Mouse (Mus musculus): ENCODE data around the gene Vcan. TPM values are rescaled to one million over a fixed set of nuclear protein-coding genes. Genes with fewer than 3 reads are reported as not detected.

Vcan gene
- polyA plus RNA-seq, 1 experiment from 2014 or later = 120 TPM

DNA sequence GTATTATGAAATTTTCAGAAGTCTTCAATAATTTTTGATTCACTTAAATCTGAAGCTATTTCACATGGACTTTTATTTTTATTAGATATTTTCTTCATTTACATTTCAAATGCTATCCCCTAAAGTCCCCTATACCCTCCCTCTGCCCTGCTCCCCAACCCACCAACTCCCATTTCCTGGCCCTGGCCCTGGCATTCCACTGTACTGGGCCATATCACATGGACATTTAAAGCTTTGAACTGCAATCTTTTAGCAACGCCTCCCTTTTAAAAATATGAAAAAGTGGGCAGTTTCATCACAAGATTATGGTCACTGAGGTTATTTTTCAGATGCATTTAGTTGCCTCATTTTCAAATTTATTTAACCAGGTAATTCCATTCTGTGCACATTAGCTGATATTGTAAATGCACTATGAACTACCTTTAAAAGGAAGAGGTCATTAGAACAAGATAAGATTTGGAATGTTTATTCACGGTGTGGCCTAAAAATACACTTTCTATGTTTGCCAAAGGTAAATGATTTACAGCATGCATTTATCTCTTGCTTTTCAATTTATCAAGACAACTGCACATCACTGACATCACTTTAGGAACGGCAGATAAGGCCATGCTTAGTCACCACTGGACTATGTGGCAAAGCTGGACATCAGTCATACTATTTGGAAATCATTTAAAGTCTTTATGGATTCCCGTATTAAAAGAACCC, 32.7 kb downstream of the Vcan start:
- no peak overlapping the region for H3K4me2 ChIP-seq (replicated peaks)
- H3K4me3 ChIP-seq = no peak overlapping the region
- ATAC-seq (ENCODE audit: insufficient number of reproducible peaks, insufficient read depth, low FRiP score, low TSS enrichment) = no peak
- H3K4me1 ChIP-seq = no peaks in the 10 kb centered on the region
- no peaks in the 10 kb centered on the region for H3K9me3 ChIP-seq
- no peaks in the 10 kb centered on the region for H3K27me3 ChIP-seq
- WGBS = 83% methylated on average over 4 of the region's 4 CpGs
- H3K9ac ChIP-seq = no peak overlapping the region
- H3K36me3 ChIP-seq = peaks cover 30% of the 10 kb centered on the region
- no peak overlapping the region for H3K27ac ChIP-seq

DNA sequence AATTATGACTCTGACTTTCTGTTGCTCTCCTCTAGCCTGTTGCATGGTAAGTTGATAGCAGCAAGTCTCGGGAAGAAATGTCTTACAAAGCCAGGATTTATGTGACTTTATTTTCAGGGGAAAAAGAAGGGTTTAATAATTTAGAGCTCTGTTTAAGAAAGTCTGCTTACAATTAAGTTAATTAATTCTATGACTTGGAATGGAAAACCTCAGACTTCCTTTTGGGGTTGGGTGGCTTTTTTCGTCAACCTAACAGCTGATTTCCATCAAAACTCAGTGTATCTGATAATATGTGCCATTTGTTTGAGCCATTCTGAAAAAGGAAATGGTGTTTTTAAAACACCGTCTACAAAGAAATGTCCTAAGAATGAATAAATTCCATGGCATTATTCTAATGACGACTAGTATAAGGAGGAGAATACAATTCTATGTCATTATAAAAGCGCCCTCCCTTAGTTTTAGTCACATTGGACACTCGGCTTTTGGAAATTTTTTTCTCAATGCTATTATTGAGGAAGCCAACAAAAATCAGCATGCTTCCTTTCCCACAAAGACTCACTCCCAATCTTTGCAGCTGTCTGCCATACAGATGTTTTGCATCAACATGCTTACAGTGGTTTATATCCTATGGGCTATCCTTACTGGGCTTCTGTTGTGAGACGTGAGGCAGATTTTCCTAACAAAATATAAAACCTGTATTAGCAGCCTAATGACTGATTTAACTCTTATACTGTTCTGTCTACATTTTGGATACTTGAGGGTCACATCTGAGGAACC, 34.0 kb downstream of the Vcan start:
- Histone ChIP-seq H3K9ac (no peak overlapping the region), H3K4me3 (no peak overlapping the region), H3K36me3 (peaks cover 37% of the 10 kb centered on the region), H3K4me1 (no peaks in the 10 kb centered on the region), H3K27ac (peak overlapping the region; percentile 60; the same call in 1 of the 2 replicates), H3K9me3 (no peaks in the 10 kb centered on the region), H3K4me2 (replicated peaks) (no peak overlapping the region), H3K27me3 (no peaks in the 10 kb centered on the region)
- ATAC-seq (ENCODE audit: insufficient number of reproducible peaks, insufficient read depth, low FRiP score, low TSS enrichment) = no peak
- 32% methylated on average over 7 of the region's 7 CpGs for WGBS

DNA sequence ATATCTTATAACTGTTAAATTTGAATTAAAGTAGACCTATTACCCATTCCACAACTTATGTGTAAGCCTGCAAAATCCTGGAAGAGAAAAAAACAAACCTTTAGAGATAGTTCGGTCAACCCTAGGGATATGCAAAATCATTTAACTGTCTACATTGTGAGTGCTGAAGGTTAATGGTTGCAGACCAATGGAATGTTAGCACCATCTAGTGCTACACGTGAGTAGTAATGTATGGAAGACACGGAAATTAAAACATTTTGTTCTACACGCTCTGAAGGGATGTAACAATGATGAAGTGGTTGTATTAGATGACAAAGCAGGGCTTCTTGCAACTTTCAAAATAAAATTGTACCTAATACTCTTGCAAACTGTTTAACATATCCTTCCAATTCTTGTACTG, 39.9 kb downstream of the Vcan start:
- H3K27ac ChIP-seq = no peak overlapping the region
- H3K4me2 ChIP-seq (replicated peaks) = no peak overlapping the region
- no peaks in the 10 kb centered on the region for H3K4me1 ChIP-seq
- H3K9ac ChIP-seq = no peak overlapping the region
- H3K36me3 ChIP-seq = peaks cover 68% of the 10 kb centered on the region
- H3K27me3 ChIP-seq = no peaks in the 10 kb centered on the region
- no peak overlapping the region for H3K4me3 ChIP-seq
- no peaks in the 10 kb centered on the region for H3K9me3 ChIP-seq
- ATAC-seq (ENCODE audit: insufficient number of reproducible peaks, insufficient read depth, low FRiP score, low TSS enrichment) = no peak
- WGBS = 84% methylated on average over 4 of the region's 4 CpGs

GRCm38 (mm10) chr13:89699998-89700555, 42.2 kb downstream of the Vcan start:
- H3K27ac ChIP-seq = no peak overlapping the region
- H3K4me1 ChIP-seq = no peaks in the 10 kb centered on the region
- H3K4me2 ChIP-seq (replicated peaks) = no peak overlapping the region
- no peak overlapping the region for H3K9ac ChIP-seq
- WGBS = 85% methylated on average over 2 of the region's 2 CpGs
- no peaks in the 10 kb centered on the region for H3K9me3 ChIP-seq
- no peak for ATAC-seq (ENCODE audit: insufficient number of reproducible peaks, insufficient read depth, low FRiP score, low TSS enrichment)
- no peaks in the 10 kb centered on the region for H3K27me3 ChIP-seq
- no peak overlapping the region for H3K4me3 ChIP-seq
- H3K36me3 ChIP-seq = peaks cover 55% of the 10 kb centered on the region

GRCm38 (mm10) chr13:89692597-89692996, 49.7 kb downstream of the Vcan start:
- Histone ChIP-seq H3K9ac (no peak overlapping the region), H3K4me2 (replicated peaks) (no peak overlapping the region), H3K4me3 (no peak overlapping the region), H3K9me3 (no peaks in the 10 kb centered on the region), H3K27ac (no peak overlapping the region), H3K4me1 (no peaks in the 10 kb centered on the region), H3K36me3 (peaks cover 56% of the 10 kb centered on the region), H3K27me3 (no peaks in the 10 kb centered on the region)
- 94% methylated on average over 1 of the region's 1 CpGs for WGBS
- no peak for ATAC-seq (ENCODE audit: insufficient number of reproducible peaks, insufficient read depth, low FRiP score, low TSS enrichment)

- ATAC-seq (ENCODE audit: insufficient number of reproducible peaks, insufficient read depth, low FRiP score, low TSS enrichment) = no peak
- H3K4me1 ChIP-seq = no peaks in the 10 kb centered on the region
- no peak overlapping the region for H3K4me2 ChIP-seq (replicated peaks)
- no peak overlapping the region for H3K4me3 ChIP-seq
- peaks cover 48% of the 10 kb centered on the region for H3K36me3 ChIP-seq
- H3K9me3 ChIP-seq = no peaks in the 10 kb centered on the region
- H3K27ac ChIP-seq = no peak overlapping the region
- H3K27me3 ChIP-seq = no peaks in the 10 kb centered on the region
- H3K9ac ChIP-seq = no peak overlapping the region
- 92% methylated on average over 3 of the region's 3 CpGs for WGBS
These were observed 58.8 kb downstream of the Vcan start for GRCm38 (mm10) chr13:89683490-89683889.

DNA sequence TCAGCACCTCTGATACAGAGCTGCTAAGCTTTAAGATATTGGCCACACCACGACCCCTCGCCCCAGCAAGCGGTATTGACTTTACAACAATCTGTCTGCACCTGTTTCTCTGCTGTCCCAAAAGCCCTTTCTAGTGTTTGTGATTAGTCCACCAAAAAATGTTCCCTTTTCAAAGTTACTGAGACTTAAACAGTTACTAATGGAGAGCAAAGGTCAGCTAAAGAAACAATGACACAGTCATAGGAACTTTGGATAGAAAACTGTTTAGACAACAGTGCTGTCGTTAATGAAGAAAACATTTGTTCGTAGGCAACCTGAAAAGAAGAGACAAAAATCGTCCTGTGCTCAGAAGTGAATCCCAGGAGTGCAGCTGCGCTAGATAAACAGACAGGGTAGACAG, 60.1 kb downstream of the Vcan start:
- Histone ChIP-seq H3K4me3 (no peak overlapping the region), H3K9me3 (no peaks in the 10 kb centered on the region), H3K36me3 (peaks cover 47% of the 10 kb centered on the region), H3K4me1 (no peaks in the 10 kb centered on the region), H3K27ac (no peak overlapping the region), H3K4me2 (replicated peaks) (no peak overlapping the region), H3K9ac (no peak overlapping the region), H3K27me3 (no peaks in the 10 kb centered on the region)
- no peak for ATAC-seq (ENCODE audit: insufficient number of reproducible peaks, insufficient read depth, low FRiP score, low TSS enrichment)
- 76% methylated on average over 7 of the region's 7 CpGs for WGBS

GRCm38 (mm10) chr13:89679756-89680155, 62.6 kb downstream of the Vcan start:
- Histone ChIP-seq H3K27ac (no peak overlapping the region), H3K4me3 (no peak overlapping the region), H3K36me3 (peaks cover 60% of the 10 kb centered on the region), H3K27me3 (no peaks in the 10 kb centered on the region), H3K4me1 (no peaks in the 10 kb centered on the region), H3K9ac (no peak overlapping the region), H3K4me2 (replicated peaks) (no peak overlapping the region), H3K9me3 (no peaks in the 10 kb centered on the region)
- WGBS = 93% methylated on average over 6 of the region's 6 CpGs
- no peak for ATAC-seq (ENCODE audit: insufficient number of reproducible peaks, insufficient read depth, low FRiP score, low TSS enrichment)

DNA sequence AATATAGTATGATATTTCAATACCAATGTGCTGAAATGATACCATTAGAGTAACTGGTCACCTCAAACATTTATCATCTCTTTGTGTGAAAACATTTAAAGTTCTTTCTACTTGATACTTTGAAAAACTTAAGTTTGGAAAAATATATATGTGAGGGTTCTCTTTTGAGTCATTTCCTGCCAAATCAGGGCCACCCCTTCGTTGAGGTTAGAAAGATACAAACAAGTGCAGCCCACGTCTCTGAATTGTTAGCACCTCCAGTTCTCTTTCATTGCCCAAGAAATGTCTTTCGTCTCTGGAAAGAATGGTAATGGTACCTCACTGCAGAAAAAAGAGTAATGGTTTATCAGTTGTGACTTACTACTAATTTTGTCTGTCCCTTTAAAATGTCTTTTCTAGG, 71.8 kb downstream of the Vcan start:
- peaks cover 7% of the 10 kb centered on the region; the same call in 1 of the 2 replicates for H3K4me1 ChIP-seq
- H3K36me3 ChIP-seq = peaks cover 43% of the 10 kb centered on the region
- no peaks in the 10 kb centered on the region for H3K27me3 ChIP-seq
- no peak for ATAC-seq (ENCODE audit: insufficient number of reproducible peaks, insufficient read depth, low FRiP score, low TSS enrichment)
- no peak overlapping the region for H3K9ac ChIP-seq
- no peak overlapping the region for H3K4me3 ChIP-seq
- H3K4me2 ChIP-seq (replicated peaks) = no peak overlapping the region
- H3K27ac ChIP-seq = no peak overlapping the region
- H3K9me3 ChIP-seq = no peaks in the 10 kb centered on the region
- 84% methylated on average over 3 of the region's 3 CpGs for WGBS

- no peaks in the 10 kb centered on the region for H3K27me3 ChIP-seq
- peaks cover 31% of the 10 kb centered on the region for H3K36me3 ChIP-seq
- H3K9ac ChIP-seq = no peak overlapping the region
- peak overlapping the region; percentile 64 for H3K27ac ChIP-seq
- H3K4me3 ChIP-seq = no peak overlapping the region
- H3K9me3 ChIP-seq = no peaks in the 10 kb centered on the region
- no peak overlapping the region for H3K4me2 ChIP-seq (replicated peaks)
- WGBS = 43% methylated on average over 10 of the region's 10 CpGs
- ATAC-seq (ENCODE audit: insufficient number of reproducible peaks, insufficient read depth, low FRiP score, low TSS enrichment) = peak; percentile 47
- H3K4me1 ChIP-seq = peaks cover 7% of the 10 kb centered on the region; the same call in 1 of the 2 replicates
These were observed 73.1 kb downstream of the Vcan start for GRCm38 (mm10) chr13:89668981-89669880.

DNA sequence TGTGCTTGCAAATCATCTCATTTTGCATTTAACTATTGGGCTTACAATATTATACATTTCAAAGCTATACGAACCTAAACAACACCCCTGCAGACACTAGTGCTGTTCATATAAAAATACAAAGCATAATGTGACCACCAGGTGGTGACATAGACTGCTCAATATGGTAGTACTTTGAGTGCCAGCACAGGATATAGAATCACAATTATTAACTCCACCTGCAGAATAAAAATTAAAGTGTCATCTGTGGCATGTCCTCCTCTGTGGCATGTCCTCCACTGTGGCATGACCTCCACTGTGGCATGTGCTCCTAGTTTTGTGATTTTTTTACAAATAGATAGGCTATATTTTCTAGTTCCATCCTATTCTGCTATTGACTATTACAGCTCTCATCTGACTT, 74.2 kb downstream of the Vcan start:
- Histone ChIP-seq H3K4me3 (no peak overlapping the region), H3K9ac (no peak overlapping the region), H3K4me1 (peaks cover 7% of the 10 kb centered on the region; the same call in 1 of the 2 replicates), H3K27ac (no peak overlapping the region), H3K9me3 (no peaks in the 10 kb centered on the region), H3K27me3 (no peaks in the 10 kb centered on the region), H3K4me2 (replicated peaks) (no peak overlapping the region), H3K36me3 (peaks cover 30% of the 10 kb centered on the region)
- ATAC-seq (ENCODE audit: insufficient number of reproducible peaks, insufficient read depth, low FRiP score, low TSS enrichment) = no peak
- 80% methylated on average over 1 of the region's 1 CpGs for WGBS
